Mouse (Mus musculus) olfactory bulb, adult 2 months (tissue): ENCODE data around the gene Znhit2.

Experiments used
- CTCF ChIP-seq: fragments of 200-500 bp; IDR thresholded peaks from 2 replicates; pipeline ENCODE4 v1.5.1; 2012; ENCODE audit warnings: low read depth, mild to moderate bottlenecking, low read length, moderate library complexity; ENCODE audit not compliant: insufficient read depth
- POLR2A ChIP-seq: fragments of 200-500 bp; IDR thresholded peaks from 2 replicates; pipeline ENCODE4 v1.6.1; 2012; ENCODE audit warnings: mild to moderate bottlenecking, low read depth, low read length, moderate library complexity; ENCODE audit not compliant: insufficient read depth

GRCm38 (mm10) chr19:6054296-6054695 is 6.7 kb upstream of the Znhit2 start:
- no peak for TF ChIP-seq CTCF
- TF ChIP-seq POLR2A = no peak
